Comparison of ENCODE assay signal across 15 mouse cellular contexts in genomic region chr9:64764824-64765223, GRCm38 (mm10).
"Had no signal": no experiment of that assay in that cellular context is flagged by ENCODE, and none has a peak within 500 bp of the region (broad histone marks: within the 10 kb centered on the region; RNA-seq: fewer than 3 reads in every experiment).

No protein-coding gene starts in this region.

- H3K36me3 ChIP-seq: neural tube, embryonic 13.5 days; neural tube, embryonic 15.5 days; stomach, embryonic 15.5 days had no signal

- H3K27ac ChIP-seq: neural tube, embryonic 13.5 days; neural tube, embryonic 15.5 days; stomach, embryonic 15.5 days; stomach, postnatal 0 days had no signal

- H3K4me1 ChIP-seq: neural tube, embryonic 13.5 days; neural tube, embryonic 15.5 days; stomach, embryonic 15.5 days had no signal

- H3K9me3 ChIP-seq: neural tube, embryonic 13.5 days; neural tube, embryonic 15.5 days; stomach, embryonic 15.5 days had no signal

- H3K4me3 ChIP-seq: neural tube, embryonic 13.5 days; neural tube, embryonic 15.5 days; stomach, embryonic 15.5 days had no signal

- H3K4me2 ChIP-seq: neural tube, embryonic 13.5 days; neural tube, embryonic 15.5 days; stomach, embryonic 15.5 days had no signal

- H3K9ac ChIP-seq: neural tube, embryonic 13.5 days; neural tube, embryonic 15.5 days; stomach, embryonic 15.5 days had no signal

- DNase-seq: retina, postnatal 1 day; right cerebral cortex, adult 18-20 months; right cerebral cortex, postnatal 14 days; right cerebral cortex, postnatal 25 days; right cerebral cortex, postnatal 4 days; spleen, adult 18-20 months; thymus, adult 18-20 months; thymus, postnatal 14 days; thymus, postnatal 25 days; thymus, postnatal 36 days; thymus, postnatal 4 days had no signal

- H3K27me3 ChIP-seq: neural tube, embryonic 13.5 days; neural tube, embryonic 15.5 days; stomach, embryonic 15.5 days had no signal
